Mouse (Mus musculus) hindbrain, postnatal 0 days (tissue): ENCODE data around the gene Zfand3. TPM values are rescaled to one million over a fixed set of nuclear protein-coding genes. Genes with fewer than 3 reads are reported as not detected.
A peak's percentile ranks its signal among the peaks of the same experiment; 100 is the strongest.

Experiments used
- ATAC-seq: fragments of 200-750 bp; cut with Nextera tagmentation; 2 replicates; pipeline ENCODE4 v1.8.0; 2017; ENCODE audit warnings: mild to moderate bottlenecking, moderate TSS enrichment, moderate library complexity
- DNase-seq: peaks from one replicate; pipeline ENCODE4 v3.0.0-alpha.2; 2015; ENCODE audit warnings: low spot score
- H3K27ac ChIP-seq: fragments of 300-500 bp; sonication (generic); 2 replicates; pipeline ENCODE4 v1.5.1; 2014; ENCODE audit warnings: mild to moderate bottlenecking
- H3K27me3 ChIP-seq: fragments of 300-500 bp; sonication (generic); 2 replicates; pipeline ENCODE4 v1.6.1; 2014; ENCODE audit warnings: low read length, mixed read lengths; ENCODE audit not compliant: insufficient read depth
- H3K36me3 ChIP-seq: fragments of 300-500 bp; sonication (generic); 2 replicates; pipeline ENCODE4 v1.6.1; 2014; ENCODE audit warnings: low read length, mixed read lengths; ENCODE audit not compliant: insufficient read depth
- H3K4me1 ChIP-seq: fragments of 300-500 bp; sonication (generic); 2 replicates; pipeline ENCODE4 v1.6.1; 2014; ENCODE audit warnings: antibody characterized with exemption, low read length, mixed read lengths; ENCODE audit not compliant: insufficient read depth
- H3K4me2 ChIP-seq: fragments of 300-500 bp; sonication (generic); 2 replicates; pipeline ENCODE4 v1.6.1; 2014; ENCODE audit warnings: low read depth, mild to moderate bottlenecking, low read length, moderate library complexity, mixed read lengths
- H3K4me3 ChIP-seq: fragments of 300-500 bp; sonication (generic); 2 replicates; pipeline ENCODE4 v1.5.1; 2014; ENCODE audit warnings: low read length
- H3K9ac ChIP-seq: fragments of 300-500 bp; sonication (generic); replicated peaks from 2 replicates; pipeline ENCODE4 v1.6.1; 2014; ENCODE audit warnings: mild to moderate bottlenecking, low read length, moderate library complexity, mixed read lengths
- H3K9me3 ChIP-seq: fragments of 300-500 bp; sonication (generic); 2 replicates; pipeline ENCODE4 v1.6.1; 2016; ENCODE audit warnings: low read length, mixed read lengths
- CTCF ChIP-seq: IDR thresholded peaks from 2 replicates; pipeline ENCODE4 v1.5.1; 2016; ENCODE audit warnings: antibody characterized with exemption, control low read depth, low read depth
- WGBS: fragments of 180-500 bp; shearing (Covaris S2); extraction: QIAGEN DNeasy Blood & Tissue Kit; methylation state at CpG from one replicate; pipeline ENCODE4 v1.1.7; 2014; 5-methylcytosine and 5-hydroxymethylcytosine counted together
- polyA plus RNA-seq: library from polyadenylated mRNA; unstranded; fragments of >200 nt; fragmentation: Nextera tagmentation; extraction: Ambion mirVana; gene quantifications from 2 replicates; pipeline ENCODE4 v1.2.1, GENCODE M21; 2015
- total RNA-seq: library from RNA; depleted of rRNA; stranded (reverse); fragments of >200 nt; gene quantifications from 2 replicates; pipeline ENCODE4 v1.2.3, GENCODE M21; 2014

Zfand3 gene
- total and polyA plus RNA-seq, 2 experiments from 2014 or later, result 50.6 to 84.5 TPM

DNA sequence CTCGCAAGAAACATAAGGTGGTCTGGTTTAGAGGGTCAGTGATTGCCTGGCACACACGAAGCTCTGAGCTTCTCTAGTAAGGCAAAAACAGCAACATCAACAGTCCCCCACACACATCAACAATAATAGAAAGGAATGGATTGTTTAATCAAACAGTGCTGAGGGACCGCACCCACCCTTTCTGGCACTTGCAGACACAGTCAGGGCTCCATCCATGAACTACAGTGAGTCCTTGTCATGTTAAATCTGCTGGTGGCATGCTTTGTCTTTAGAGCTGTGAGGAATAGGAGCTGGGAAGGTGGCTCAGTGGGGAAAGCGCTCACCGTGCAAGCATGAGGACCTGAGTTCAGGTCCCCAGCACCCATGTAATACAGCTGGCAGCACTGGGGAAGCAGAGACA lies 8.5 kb upstream of the Zfand3 start:
- DNase-seq (no peak), ATAC-seq (no peak)
- no peak overlapping the region for H3K27ac ChIP-seq
- H3K4me3 ChIP-seq, result no peak overlapping the region
- H3K36me3 ChIP-seq, result no peaks in the 10 kb centered on the region
- H3K4me1 ChIP-seq, result no peaks in the 10 kb centered on the region
- no peak overlapping the region for H3K4me2 ChIP-seq
- no peaks in the 10 kb centered on the region for H3K27me3 ChIP-seq
- H3K9me3 ChIP-seq, result no peaks in the 10 kb centered on the region
- H3K9ac ChIP-seq, result no peak overlapping the region
- 86% methylated on average over 5 of the region's 5 CpGs for WGBS
- no peak for TF ChIP-seq CTCF

- H3K27ac ChIP-seq, result no peak overlapping the region
- H3K4me1 ChIP-seq, result no peaks in the 10 kb centered on the region
- no peak overlapping the region for H3K4me2 ChIP-seq
- WGBS, result 52% methylated on average over 7 of the region's 7 CpGs
- no peak overlapping the region for H3K9ac ChIP-seq
- no peaks in the 10 kb centered on the region for H3K27me3 ChIP-seq
- no peaks in the 10 kb centered on the region for H3K36me3 ChIP-seq
- TF ChIP-seq CTCF, result no peak
- no peaks in the 10 kb centered on the region for H3K9me3 ChIP-seq
- no peak for ATAC-seq
- no peak overlapping the region for H3K4me3 ChIP-seq
- DNase-seq, result no peak
These were observed 6.8 kb upstream of the Zfand3 start for GRCm38 (mm10) chr17:29997726-29998125.

DNA sequence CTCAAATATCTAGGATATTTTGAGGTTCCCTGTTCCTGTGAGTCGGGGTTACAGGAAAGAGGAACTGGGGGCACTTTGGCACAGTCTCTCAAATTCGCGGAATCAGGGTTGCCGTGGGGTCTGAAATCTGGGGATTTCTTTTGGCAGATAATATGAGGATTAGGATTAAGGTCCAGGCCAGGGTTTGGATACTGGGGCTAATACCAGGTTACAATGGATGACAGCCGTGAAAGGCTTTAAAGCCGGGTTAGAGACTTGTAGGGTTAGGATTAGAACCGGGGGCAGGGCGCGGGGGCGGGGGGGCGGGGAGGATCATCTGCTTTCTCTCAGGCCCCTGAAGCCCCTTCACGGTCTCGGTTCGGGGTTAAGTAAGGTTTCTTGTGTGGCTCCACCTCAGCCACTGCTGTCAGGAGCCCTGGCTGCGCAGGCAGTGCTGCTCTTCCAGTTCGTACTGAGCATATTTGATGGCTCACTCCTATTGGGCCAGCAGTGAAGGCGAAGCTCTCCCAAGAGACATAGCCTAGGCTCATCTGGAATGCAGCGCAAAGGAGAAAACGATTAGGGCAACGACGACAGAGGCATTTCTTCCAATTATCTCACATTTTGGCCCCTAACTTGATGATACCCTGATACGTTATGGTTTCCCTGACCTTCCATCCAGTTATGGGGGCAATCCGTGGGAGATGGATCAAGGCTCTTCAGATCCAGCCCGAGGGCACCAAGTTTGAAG lies 5.8 kb upstream of the Zfand3 start:
- WGBS, result 70% methylated on average over 24 of the region's 24 CpGs
- H3K4me3 ChIP-seq, result no peak overlapping the region
- no peak for DNase-seq
- no peak for ATAC-seq
- no peaks in the 10 kb centered on the region for H3K36me3 ChIP-seq
- H3K4me1 ChIP-seq, result peaks cover 2% of the 10 kb centered on the region; the same call in 1 of the 2 replicates
- H3K27me3 ChIP-seq, result no peaks in the 10 kb centered on the region
- H3K9me3 ChIP-seq, result no peaks in the 10 kb centered on the region
- H3K9ac ChIP-seq, result no peak overlapping the region
- no peak for TF ChIP-seq CTCF
- no peak overlapping the region for H3K4me2 ChIP-seq
- H3K27ac ChIP-seq, result no peak overlapping the region

- WGBS, result 3% methylated on average over 30 of the region's 47 CpGs
- no peak for ATAC-seq
- H3K27ac ChIP-seq, result peak overlapping the region; percentile 97
- peak overlapping the region; percentile 92 for H3K9ac ChIP-seq
- H3K36me3 ChIP-seq, result no peaks in the 10 kb centered on the region
- no peaks in the 10 kb centered on the region for H3K9me3 ChIP-seq
- H3K4me1 ChIP-seq, result peaks cover 29% of the 10 kb centered on the region
- no peak for DNase-seq
- TF ChIP-seq CTCF, result no peak
- H3K4me2 ChIP-seq, result peak overlapping the region; percentile 67
- H3K27me3 ChIP-seq, result no peaks in the 10 kb centered on the region
- H3K4me3 ChIP-seq, result peak overlapping the region; percentile 93
These were observed 540 bp downstream of the Zfand3 start for GRCm38 (mm10) chr17:30005103-30005443.

DNA sequence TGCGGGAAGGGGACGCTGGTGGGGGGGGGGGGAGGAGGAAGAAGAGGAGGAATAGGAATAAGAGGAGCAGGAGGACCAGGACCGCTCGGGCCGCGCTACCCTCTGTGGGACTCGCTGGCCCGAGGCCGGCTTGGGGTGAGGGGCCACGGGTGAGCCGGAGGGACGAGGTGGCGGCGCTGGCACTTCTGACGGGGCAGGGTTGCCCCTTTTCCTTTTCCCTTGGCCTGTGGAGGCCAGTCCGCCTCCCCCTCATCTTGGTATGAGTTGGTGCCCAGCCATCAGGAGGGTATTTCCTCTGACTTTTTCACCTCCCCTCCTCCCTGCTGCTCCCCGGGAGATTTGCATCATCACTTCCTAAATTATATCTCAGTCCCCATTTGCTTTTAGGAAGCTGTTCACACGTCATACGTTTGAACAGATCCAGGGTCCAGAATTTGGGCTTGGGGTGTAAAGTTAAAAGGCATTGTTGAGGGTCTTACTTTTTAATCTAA lies 963 bp downstream of the Zfand3 start:
- ATAC-seq (peak; percentile 21), DNase-seq (no peak)
- H3K4me2 ChIP-seq, result peak overlapping the region; percentile 67
- H3K4me3 ChIP-seq, result peak overlapping the region; percentile 93
- no peak for TF ChIP-seq CTCF
- WGBS, result under 1% methylated on average over 13 of the region's 19 CpGs
- peaks cover 29% of the 10 kb centered on the region for H3K4me1 ChIP-seq
- no peaks in the 10 kb centered on the region for H3K27me3 ChIP-seq
- peak overlapping the region; percentile 97 for H3K27ac ChIP-seq
- no peaks in the 10 kb centered on the region for H3K36me3 ChIP-seq
- H3K9me3 ChIP-seq, result no peaks in the 10 kb centered on the region
- peak overlapping the region; percentile 92 for H3K9ac ChIP-seq

DNA sequence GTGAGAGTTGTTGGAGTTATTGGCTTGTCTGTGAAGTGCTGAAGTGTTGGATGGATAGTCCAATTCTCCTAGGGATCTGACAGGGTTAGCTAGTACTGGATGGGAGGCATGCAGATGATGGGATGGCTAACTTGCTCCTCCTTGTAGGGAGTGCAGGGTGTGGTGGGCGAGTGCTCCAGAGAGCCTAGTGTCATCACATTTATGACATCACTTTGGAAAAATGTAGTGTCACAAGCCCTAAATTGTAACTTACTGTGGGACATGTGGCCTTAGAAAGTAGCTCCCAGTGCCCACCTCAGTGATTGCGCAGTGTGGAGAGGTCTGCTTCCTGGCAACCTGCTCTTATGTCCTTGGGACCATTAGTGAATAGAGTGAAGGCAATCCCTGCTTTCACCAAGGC lies 2.3 kb downstream of the Zfand3 start:
- WGBS, result 73% methylated on average over 2 of the region's 2 CpGs
- Histone ChIP-seq H3K4me2 (peak overlapping the region; percentile 67), H3K4me1 (peaks cover 29% of the 10 kb centered on the region), H3K27ac (no peak overlapping the region), H3K9me3 (no peaks in the 10 kb centered on the region), H3K27me3 (no peaks in the 10 kb centered on the region), H3K4me3 (no peak overlapping the region), H3K36me3 (no peaks in the 10 kb centered on the region), H3K9ac (no peak overlapping the region)
- ATAC-seq (no peak), DNase-seq (no peak)
- no peak for TF ChIP-seq CTCF

GRCm38 (mm10) chr17:30007883-30008282 lies 3.4 kb downstream of the Zfand3 start:
- peaks cover 29% of the 10 kb centered on the region for H3K4me1 ChIP-seq
- TF ChIP-seq CTCF, result no peak
- no peak overlapping the region for H3K9ac ChIP-seq
- no peak for ATAC-seq
- 77% methylated on average over 6 of the region's 6 CpGs for WGBS
- H3K4me2 ChIP-seq, result peak overlapping the region; percentile 67
- H3K9me3 ChIP-seq, result no peaks in the 10 kb centered on the region
- H3K36me3 ChIP-seq, result no peaks in the 10 kb centered on the region
- no peak for DNase-seq
- no peaks in the 10 kb centered on the region for H3K27me3 ChIP-seq
- no peak overlapping the region for H3K4me3 ChIP-seq
- no peak overlapping the region for H3K27ac ChIP-seq
